Mouse (Mus musculus) cerebellum, postnatal 14 days (tissue): ENCODE results near the gene Stambp.

Source experiments
- DNase-seq, 2 experiments: peaks; one replicate each; pipeline ENCODE4 v3.0.0; 2021; ENCODE audit warnings: mixed read lengths in 2 of 2

The Stambp gene

DNA sequence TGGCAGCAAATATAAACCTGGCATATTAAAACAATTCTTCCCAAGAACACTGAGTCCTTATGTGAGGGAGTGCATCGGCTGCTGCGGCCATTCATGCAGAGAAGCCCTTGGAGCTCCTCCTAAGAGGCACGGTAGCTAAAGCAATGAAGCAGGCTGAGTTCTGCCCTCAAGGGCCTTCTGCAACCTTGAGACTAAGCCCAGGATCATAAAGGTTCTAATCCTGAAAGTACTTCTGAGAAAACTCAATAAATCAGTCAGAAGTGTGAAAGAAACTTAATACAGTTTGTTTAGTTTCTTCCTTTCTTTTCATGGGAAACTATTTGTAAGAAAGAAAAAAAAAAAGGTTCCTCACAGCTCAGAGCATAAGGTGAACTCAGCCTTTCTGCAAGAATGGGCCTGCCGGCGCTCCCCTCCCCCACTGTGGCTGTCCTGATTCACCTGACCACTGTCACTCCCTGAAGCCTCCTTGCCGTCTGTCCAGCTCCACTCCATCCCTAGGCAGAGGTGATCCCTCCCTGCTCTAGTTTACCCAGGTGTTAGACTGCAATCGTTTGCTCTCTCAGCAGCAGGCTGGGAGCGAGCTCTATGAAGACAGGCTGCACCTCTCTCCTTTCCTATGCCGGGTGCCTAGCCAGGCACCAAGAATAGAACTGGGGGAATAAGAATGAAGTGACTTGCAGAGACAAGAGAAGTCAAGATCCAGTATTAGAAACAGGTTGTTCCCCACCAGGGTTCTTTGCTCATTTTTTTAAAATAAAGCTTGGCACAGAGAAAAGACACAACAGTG is 70.8 kb downstream of the Stambp start:
- no peak for DNase-seq

DNA sequence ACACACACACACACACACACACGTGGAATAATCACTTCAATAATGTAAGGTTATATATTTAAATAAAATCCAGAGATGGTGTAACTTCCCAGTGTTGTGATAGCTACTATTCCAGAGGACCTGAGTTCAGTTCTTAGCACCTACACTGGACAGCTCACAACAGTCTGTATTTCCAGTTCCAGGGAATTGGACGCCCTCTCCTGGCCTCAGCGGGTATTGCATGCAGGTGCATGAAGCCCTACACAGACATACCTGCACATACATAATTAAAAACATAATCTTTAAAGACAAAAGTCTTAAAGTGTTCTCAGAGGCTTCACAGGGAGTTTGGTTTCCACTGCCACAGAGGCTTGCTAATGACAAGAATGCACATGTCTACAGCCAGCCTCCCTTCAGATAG is 72.1 kb downstream of the Stambp start:
- DNase-seq = peak in 1 of 2 experiments; percentile 54

DNA sequence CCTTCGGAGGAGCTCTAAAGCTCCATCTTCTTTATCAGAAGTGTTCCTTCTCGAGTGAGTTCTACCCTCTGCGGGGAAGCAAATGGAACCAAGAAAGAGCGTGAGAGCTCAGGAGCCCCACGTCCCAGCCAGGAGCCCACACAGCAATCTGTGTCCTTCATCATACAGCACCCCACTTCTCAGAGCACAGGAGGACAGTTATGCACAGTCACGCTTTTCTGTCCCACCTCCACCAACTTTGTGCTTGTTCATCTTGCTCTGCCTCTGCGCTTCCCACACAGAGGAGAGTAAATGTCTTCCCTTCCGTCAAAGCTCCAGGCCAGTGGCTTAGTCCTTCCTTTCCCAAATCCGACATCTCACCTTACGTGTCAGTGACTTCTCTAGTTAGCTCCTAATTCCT is 73.5 kb downstream of the Stambp start:
- no peak for DNase-seq

DNA sequence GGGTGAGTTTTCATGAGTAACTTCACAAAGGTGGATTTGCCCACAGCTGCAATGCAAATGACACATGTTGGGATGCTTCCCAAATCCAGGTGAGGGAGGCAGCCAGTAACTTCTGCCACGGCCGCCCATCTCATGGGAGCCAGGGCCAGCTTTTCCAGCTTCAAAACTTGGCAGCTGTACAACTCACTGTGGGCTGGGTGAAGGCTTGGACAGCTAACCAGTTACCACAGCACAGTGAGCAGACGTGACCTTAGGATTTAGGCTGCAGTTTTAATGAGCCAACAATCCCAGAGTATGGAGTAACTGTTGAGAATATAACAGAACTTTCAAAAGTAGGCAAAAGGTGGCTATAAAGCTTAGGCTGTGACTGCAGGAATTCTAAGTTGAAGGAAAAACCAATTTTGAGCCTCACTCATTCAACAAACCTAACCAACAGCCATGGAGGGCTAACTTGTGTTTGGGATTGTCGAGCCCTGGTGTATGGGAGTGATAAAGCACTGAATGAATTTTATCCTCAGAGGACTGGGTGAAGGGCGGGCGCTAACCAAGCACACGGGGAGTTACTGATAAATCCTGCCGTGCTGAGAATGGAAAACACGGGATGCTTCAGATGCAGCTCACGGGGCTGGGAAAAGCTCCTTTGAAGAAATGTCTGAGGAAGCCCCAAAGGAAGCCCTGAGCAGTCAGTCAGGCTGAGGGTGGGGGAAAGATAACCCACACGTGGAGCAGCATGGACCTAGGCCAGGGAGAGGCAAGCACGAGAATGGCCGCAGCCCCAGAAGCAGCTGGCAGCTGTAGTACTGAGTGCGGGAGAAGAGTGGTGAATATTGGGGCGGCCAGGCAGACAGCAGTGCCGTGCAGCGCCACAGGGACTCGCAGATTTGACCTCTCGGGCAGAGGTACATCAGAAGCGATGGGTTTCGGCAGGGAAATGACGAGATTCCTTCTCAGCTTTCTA is 75.5 kb downstream of the Stambp start:
- DNase-seq = peak in 1 of 2 experiments; percentile 31

DNA sequence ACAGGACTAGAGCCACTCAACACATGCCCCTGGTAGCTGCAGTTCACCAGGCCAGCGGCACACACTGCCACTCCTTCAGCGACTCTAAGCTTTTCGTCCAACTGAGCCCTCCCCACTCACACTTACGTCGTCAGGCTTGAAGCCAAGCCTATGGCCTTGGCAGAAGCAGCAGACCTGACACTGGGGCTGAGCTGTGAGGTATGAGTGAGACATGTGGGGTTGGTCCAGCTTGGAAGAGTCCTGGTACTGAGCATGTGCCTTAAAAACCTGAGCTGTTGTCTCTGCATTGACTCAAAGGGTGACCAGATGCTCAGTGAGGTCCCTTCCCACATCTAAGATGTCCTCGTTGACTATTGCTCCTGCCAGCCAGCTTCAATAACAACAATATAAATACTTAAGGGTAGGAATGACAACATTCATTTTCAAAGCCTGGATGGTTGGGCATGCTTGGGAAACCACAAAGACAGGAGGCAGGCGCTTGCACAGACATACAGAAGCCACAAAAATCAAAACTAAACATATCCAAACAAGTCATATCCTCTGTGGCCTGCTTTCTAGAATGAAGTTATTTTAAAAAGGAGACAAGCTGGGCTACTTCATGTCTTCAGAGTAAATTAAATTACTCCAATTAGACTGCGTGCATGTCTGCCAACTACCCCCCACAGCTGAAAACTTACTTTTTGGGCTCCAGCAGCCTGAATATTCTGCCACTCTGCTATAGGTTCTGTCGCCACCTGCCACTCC is 76.3 kb downstream of the Stambp start:
- peak; percentile 49 to 61 for DNase-seq
